Mouse (Mus musculus) adrenal gland (tissue): ENCODE measurements around the gene Tekt3.

Experiments
- intact Hi-C: fragments of 180-260 bp; cut with DNase I; formaldehyde crosslinking; loops from one replicate; pipeline ENCODE4 v1.15.1; 2025

The Tekt3 gene

GRCm38 (mm10) chr11:63124316-63124715 is 62.9 kb downstream of the Tekt3 start:
- intact Hi-C loops = no loop called here

DNA sequence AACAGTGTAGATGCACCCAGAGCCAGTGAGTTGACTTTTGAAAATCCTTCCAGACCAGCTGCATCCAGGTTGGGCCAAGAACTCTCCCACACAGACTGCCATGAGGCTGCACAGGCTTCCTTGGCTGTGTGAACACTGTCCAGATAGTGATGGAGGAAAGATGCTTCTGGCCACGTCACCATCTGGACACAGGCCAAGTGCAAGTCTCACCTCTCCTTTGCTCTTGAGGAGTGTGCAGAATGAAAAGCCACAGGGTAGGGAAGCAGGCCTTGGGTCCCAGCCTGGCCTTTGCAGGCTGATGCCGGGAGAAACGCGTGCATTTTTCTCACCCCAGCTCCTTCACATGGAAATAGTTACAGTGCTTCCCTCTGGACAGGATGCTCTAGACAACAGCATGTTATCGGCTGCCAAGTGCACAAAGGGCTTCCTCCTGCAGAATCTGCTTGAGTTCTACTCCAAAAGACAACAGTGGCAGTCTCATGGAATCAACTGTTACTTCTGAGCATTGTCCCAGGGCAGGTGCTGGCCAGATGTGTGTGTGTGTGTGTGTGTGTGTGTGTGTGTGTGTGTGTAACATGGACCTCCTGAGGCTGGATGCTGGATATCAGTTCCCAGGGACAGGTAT is 64.5 kb downstream of the Tekt3 start:
- intact Hi-C loops = no loop called here

- intact Hi-C loops = no loop called here
These were observed 65.5 kb downstream of the Tekt3 start for GRCm38 (mm10) chr11:63126976-63127375.

DNA sequence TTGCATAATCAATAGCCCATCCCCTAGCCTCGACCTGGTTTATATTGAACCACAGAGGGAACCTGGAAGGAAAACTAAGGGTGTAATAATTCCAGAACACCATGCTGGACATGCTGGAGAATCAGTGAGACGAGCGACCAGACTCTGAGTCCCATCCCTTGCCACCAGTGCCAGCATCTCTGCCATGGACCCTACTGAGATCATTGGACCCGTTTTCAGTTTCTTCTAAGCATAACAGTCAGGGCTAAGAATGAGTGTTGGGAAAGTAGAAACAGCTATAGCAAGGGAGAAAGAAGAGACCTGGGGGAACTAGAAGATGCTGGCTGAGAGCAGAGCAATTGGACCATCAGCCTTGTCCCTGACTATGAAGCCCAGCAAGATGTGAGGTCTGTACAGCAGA is 66.1 kb downstream of the Tekt3 start:
- intact Hi-C loops = no loop called here

- intact Hi-C loops = no loop called here
These were observed 67.3 kb downstream of the Tekt3 start, which contains the start of gene Pmp22 for GRCm38 (mm10) chr11:63128784-63129183. Pmp22 (plus strand) TSS chr11:63128982.

GRCm38 (mm10) chr11:63129375-63129774 is 67.9 kb downstream of the Tekt3 start:
- intact Hi-C loops = no loop called here

DNA sequence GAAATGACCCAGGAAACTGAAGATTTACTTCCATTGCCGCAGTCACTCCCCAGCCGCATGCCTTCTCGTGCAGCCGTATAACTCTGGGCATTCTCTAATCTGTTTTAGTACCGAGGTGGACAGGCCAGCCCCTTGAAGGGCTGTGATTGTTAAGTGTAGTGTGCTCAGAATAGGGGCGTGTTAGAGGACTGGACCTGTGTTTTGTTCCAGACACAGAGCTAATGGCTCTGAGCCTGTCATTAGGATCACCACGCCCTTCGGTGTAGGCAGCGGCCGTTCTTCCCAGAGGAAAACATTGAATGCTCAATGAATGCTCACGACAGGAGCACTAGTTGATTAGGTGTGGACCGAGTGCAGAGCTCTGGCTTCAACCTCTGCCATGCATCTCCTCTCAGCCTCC is 68.4 kb downstream of the Tekt3 start:
- intact Hi-C loops = loop anchor here (5.0 kb wide), 1 partner anchor 103 kb away; no protein-coding TSS in a partner anchor

- intact Hi-C loops = loop anchor here (5.0 kb wide), 1 partner anchor 103 kb away; no protein-coding TSS in a partner anchor
These were observed 69.0 kb downstream of the Tekt3 start for GRCm38 (mm10) chr11:63130497-63130896.

DNA sequence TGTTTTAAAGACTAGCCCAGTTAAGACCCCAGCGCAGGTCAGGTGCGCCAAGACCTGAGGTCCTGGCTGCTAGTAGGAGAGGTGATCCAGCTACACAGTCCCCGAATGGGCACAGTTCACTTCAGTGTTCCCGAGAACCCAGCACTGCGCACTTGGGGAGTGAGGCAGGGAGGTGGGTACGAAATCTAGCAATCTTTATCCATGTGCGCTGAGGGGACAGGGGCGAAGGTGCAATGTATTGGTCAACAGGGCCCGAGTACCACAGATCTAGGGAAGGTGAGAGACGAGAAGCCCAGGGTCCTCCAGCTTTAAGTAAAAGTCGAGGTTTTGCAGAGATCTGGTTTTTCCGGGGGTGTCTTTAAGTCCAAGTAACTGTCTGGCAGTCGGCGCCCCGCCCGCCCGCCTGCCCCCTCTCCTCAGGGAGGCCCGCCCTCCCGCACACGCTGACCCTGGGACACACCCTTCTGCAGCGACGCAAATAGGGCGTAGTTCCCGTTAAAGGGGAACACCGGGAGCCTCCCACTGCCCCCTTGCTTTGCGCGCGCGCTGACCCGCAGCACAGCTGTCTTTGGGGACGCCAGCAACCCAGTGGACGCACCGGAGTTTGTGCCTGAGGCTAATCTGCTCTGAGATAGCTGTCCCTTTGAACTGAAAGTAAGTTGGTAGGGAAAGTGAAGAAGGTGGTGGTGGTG is 69.7 kb downstream of the Tekt3 start:
- intact Hi-C loops = loop anchor here (5.0 kb wide), 1 partner anchor 104 kb away; no protein-coding TSS in a partner anchor

DNA sequence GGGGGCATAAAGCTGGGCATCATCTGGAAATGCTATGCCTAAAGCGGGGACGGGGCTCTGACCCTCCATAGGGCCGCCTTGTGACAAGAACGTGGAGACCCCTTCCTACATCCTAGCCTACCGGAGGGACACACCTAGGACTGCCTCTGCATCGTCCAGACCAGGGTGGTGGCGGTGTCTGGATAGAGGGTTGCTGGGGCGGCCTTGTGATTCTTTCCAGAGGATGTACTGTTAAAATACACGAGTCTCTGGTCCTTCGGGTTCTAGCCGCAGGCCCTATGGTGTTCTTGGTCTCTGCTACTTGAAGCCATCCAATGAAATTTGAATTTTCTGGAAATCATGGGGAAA is 70.2 kb downstream of the Tekt3 start:
- intact Hi-C loops = loop anchor here (5.0 kb wide), 1 partner anchor 104 kb away; no protein-coding TSS in a partner anchor

DNA sequence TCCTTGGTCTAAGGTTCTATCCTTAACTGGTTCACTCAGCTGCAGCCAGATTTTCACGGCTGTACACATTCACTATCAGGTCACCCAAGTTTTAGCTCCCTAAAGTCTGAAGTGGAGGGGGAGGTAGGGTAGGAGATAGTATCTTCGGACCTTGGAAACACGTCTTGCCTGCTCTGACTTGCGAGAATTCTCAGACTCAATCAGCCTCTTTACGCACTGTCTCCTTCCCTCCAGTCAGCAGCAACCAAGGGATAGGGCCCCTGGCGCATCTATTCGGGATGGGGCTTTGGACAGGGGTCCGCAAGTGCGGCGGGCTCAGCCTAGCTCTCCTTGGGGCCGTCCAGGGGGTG is 70.7 kb downstream of the Tekt3 start:
- intact Hi-C loops = loop anchor here (5.0 kb wide), 1 partner anchor 105 kb away; no protein-coding TSS in a partner anchor

DNA sequence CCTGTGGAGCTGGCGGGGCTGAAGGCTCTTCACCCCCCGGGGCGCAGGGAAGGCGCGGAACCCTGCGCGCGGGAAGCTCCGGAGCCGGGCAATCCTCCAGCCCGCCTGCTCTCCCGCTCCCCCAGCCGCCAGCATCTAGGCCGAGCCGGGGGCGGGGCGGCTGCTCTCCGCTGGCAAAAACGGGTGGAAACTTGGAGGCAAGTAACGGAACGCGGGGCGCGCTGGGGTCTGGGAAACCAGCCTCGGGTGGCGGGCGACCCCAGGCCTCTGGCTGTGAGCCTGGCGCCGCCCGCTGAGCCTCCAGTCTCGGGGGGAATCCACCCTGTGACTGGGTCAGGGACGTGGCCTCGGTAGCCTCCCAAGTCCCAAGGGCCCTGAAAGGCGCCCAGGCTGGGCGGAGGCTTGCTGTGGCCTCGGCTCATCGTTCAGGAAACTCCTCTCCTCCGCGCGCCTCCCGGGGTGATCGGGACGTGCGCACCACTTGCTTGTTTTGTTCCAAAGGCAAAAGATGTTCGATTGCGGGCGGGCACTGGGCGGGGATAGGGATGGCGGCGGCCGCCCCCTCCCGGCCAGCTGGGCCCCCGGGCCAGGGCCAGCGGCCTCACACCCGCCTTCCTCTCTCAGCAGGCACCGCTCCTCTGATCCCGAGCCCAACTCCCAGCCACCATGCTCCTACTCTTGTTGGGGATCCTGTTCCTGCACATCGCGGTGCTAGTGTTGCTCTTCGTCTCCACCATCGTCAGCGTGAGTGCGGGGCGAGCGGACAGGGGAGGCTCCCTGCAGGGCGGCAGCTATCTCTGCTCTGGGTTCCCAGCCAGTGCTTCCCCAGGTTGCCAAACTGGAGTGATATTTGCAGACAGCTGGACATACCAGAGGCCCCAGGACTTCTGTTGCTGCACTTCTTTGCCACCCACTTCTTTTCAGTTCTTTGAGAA is 71.3 kb downstream of the Tekt3 start:
- intact Hi-C loops = loop anchor here (5.0 kb wide), 1 partner anchor 105 kb away; no protein-coding TSS in a partner anchor

DNA sequence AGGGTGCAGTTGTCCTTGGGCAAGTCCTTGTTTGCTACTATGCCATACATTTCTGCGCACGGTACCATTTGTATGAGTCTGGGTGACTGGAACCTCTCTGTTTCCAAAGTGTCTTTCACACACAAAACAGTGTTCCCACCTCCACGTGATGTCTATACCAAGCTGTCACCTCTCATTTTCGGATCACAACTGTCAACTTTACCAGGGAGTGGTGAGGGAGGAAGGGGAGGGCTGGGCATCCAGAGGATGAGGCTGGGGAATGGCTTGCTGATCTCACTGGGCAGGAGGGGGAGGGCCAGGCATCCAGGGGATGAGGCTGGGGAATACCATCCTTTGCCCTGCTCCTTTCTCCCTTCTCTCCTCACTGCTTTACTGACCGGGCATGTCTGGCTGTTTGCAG is 72.6 kb downstream of the Tekt3 start:
- intact Hi-C loops = loop anchor here (2.0 to 5.0 kb wide), 2 partner anchors 107 to 213 kb away; no protein-coding TSS in a partner anchor

DNA sequence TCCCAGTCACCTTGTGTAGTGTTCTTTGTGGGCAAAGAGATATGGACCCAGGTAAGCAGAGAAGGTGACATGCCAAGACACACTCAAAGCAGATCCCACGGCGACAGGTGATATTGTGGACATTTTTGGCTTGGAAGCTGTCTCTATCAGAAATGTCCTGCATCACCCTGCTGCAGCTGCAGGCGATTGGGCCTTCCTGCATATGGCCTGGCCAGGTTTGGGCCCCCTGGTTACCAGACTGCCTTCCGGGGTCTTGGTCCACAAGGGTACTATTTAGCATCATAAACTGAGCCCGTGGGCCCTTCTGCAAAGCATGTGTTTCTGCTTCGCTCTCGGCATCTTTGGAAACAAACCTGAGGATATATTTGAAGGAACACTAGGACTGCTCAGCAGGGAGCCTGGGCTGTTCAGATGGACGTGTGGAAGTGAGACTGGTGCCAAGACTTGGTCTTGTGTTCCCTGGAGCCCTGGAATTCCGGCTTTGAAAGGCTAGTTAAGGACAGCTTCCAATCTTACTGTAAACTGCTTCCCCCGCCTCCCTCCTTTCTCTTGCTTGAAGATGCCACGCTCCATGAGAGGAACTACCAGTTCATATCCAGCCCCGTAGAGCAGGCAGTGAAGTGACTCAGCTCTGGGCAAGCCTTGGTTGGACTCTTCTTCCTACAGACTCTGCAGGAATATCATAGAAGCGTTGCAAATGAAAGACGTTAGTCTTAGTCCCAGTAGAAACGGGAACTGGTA is 73.5 kb downstream of the Tekt3 start:
- intact Hi-C loops = loop anchor here (2.0 to 5.0 kb wide), 2 partner anchors 108 to 214 kb away; no protein-coding TSS in a partner anchor

DNA sequence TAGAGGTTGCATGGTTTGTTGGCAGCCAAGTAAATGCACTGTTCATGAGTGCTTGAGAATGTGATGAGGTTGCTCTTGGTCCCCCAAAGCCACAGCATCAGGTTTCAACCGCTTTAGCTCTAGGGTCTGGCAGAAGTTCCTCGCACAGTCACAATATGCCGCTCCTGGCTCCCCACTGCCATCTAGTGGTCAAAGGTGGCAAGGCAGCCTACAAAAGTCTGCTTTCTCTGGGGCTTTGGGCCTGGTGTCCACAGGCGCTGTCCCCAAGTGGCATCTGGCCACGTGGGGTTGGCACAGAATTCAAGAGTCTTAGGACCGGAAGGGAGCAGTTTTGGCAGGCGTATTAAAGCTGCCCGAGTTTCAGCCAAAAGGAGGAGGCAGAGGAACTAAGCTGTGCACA is 74.2 kb downstream of the Tekt3 start:
- intact Hi-C loops = loop anchor here (2.0 kb wide), 1 partner anchor 215 kb away; no protein-coding TSS in a partner anchor

DNA sequence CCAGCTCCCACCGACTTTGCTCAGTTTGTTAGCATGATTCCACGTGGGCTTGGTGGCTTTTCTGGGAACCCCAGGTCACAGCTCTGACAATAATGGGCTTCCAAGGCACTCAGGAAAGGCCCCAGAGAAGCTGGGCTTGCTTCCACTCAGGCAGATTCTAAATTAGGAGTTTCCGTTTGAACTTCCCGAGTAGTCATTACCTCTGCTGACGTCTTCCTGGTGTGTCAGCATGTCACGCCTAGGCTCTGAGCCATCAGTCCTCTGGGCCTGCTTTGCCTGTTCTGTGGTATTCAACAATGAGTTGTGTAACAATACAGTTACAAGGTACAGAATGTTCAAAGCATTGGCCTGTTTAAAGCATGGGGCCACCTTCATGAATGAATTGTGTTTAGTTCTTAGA is 74.8 kb downstream of the Tekt3 start:
- intact Hi-C loops = no loop called here

DNA sequence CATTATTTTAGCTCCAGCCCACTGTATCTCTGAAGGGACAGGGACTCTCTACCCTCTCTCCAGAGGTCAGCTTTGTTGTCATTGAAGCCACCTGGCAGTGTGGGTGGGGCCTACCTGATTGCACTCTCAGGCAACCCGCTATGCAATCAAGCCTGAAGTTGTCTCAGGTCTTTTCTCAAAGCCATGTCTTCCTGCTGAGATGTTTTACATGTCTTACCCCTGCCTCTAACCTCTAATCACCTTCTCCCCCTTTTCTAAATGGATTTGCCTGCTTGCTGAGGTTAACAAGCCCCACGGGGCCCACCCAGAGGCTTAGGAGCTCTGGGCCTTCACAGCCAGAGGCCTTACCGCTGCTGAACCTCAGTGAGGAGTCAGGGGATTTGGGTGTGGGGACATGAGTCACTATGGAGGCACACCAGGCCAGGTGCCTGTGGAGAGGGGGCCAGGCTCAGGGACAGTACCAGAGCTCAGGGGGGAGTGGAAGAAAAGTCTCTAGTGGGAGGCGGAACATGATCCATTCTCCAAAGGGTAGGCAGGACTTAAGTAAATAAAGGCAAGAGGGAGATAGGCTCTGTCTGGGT is 75.5 kb downstream of the Tekt3 start:
- intact Hi-C loops = no loop called here

DNA sequence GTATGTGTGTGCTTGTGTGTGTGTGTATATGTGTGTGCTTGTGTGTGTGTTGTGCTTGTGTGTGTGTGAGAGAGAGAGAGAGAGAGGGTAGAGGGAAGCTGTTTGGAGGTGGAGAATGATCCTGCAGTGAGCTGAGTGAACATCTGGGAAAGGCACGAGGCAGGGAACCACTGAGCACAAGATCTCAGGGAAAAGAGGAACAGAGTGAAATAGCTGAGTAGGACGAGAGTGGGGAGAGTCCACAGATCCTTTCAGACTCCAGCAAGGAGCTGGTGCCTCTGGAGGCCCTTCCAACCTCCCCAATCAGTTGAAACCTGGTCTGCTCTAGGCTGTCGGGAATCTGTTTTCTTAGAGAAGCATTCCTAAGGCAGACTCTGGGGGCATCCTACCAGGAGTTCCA is 77.3 kb downstream of the Tekt3 start:
- intact Hi-C loops = no loop called here

- intact Hi-C loops = no loop called here
These were observed 80.9 kb downstream of the Tekt3 start for GRCm38 (mm10) chr11:63142311-63142710.

DNA sequence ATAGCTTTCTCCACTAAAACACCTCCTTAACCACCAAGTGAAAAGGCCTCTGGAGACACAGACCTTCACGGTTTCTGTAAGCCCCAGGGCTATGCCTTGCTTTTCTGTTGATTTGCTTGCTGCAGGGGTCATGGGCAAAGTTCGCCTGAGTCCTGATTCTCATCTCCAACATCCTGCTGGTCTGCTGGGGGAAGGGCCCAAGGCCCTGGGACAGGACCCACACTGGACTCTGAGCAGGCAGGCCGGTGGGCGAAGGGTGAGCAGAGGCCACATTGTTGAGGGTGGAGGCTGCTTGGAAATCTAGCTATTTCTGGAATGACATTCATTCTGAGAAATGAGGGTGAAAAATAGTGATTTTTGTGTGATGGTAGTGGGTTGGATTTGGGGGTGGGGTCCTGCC is 81.4 kb downstream of the Tekt3 start:
- intact Hi-C loops = no loop called here
